Mouse (Mus musculus): Measurements from ENCODE around the gene Hcfc1. TPM values are rescaled to one million over a fixed set of nuclear protein-coding genes. Genes with fewer than 3 reads are reported as not detected.

The Hcfc1 gene
- polyA plus RNA-seq, 1 experiment from 2014 or later, result 74.8 TPM

- H3K4me3 ChIP-seq (ENCODE audit: low read depth, low read length), result no peak overlapping the region
- H3K9ac ChIP-seq (ENCODE audit: low read length), result no peak overlapping the region
- no peak for ATAC-seq (replicated peaks; ENCODE audit: low FRiP score, low TSS enrichment, low read depth)
- H3K27me3 ChIP-seq (replicated peaks; ENCODE audit: control insufficient read depth, insufficient read depth, low read length), result no peaks in the 10 kb centered on the region
- no peak for DNase-seq (ENCODE audit: low spot score)
- H3K4me1 ChIP-seq (replicated peaks; ENCODE audit: control insufficient read depth, insufficient read depth, low read length), result no peaks in the 10 kb centered on the region
- H3K27ac ChIP-seq (ENCODE audit: low read depth), result no peak overlapping the region
- 95% methylated on average over 2 of the region's 2 CpGs for WGBS
- H3K4me2 ChIP-seq (ENCODE audit: low read length), result no peak overlapping the region
- H3K9me3 ChIP-seq (ENCODE audit: control insufficient read depth, low read length), result no peaks in the 10 kb centered on the region
- no peaks in the 10 kb centered on the region for H3K36me3 ChIP-seq (ENCODE audit: control insufficient read depth, insufficient read depth, low read length)
Measured at GRCm38 (mm10) chrX:73976283-73976682, 10.1 kb upstream of the Hcfc1 start.

- 84% methylated on average over 4 of the region's 4 CpGs for WGBS
- H3K36me3 ChIP-seq (ENCODE audit: control insufficient read depth, insufficient read depth, low read length), result no peaks in the 10 kb centered on the region
- ATAC-seq (replicated peaks; ENCODE audit: low FRiP score, low TSS enrichment, low read depth) (no peak), DNase-seq (ENCODE audit: low spot score) (no peak)
- H3K4me1 ChIP-seq (replicated peaks; ENCODE audit: control insufficient read depth, insufficient read depth, low read length), result no peaks in the 10 kb centered on the region
- H3K27me3 ChIP-seq (replicated peaks; ENCODE audit: control insufficient read depth, insufficient read depth, low read length), result no peaks in the 10 kb centered on the region
- H3K4me2 ChIP-seq (ENCODE audit: low read length), result no peak overlapping the region
- no peak overlapping the region for H3K27ac ChIP-seq (ENCODE audit: low read depth)
- no peak overlapping the region for H3K4me3 ChIP-seq (ENCODE audit: low read depth, low read length)
- no peak overlapping the region for H3K9ac ChIP-seq (ENCODE audit: low read length)
- no peaks in the 10 kb centered on the region for H3K9me3 ChIP-seq (ENCODE audit: control insufficient read depth, low read length)
Measured at GRCm38 (mm10) chrX:73972774-73973173, 6.6 kb upstream of the Hcfc1 start.

GRCm38 (mm10) chrX:73970781-73971180 lies 4.6 kb upstream of the Hcfc1 start:
- ATAC-seq (replicated peaks; ENCODE audit: low FRiP score, low TSS enrichment, low read depth), result no peak

GRCm38 (mm10) chrX:73969729-73970128 lies 3.6 kb upstream of the Hcfc1 start:
- no peak overlapping the region for H3K4me2 ChIP-seq (ENCODE audit: low read length)
- H3K36me3 ChIP-seq (ENCODE audit: control insufficient read depth, insufficient read depth, low read length), result no peaks in the 10 kb centered on the region
- 0 out of 2 replicates have a peak, but pooled peaks cover 7% of the 10 kb centered on the region for H3K27me3 ChIP-seq (replicated peaks; ENCODE audit: control insufficient read depth, insufficient read depth, low read length)
- H3K27ac ChIP-seq (ENCODE audit: low read depth), result no peak overlapping the region
- H3K4me1 ChIP-seq (replicated peaks; ENCODE audit: control insufficient read depth, insufficient read depth, low read length), result no peaks in the 10 kb centered on the region
- DNase-seq (ENCODE audit: low spot score) (no peak), ATAC-seq (replicated peaks; ENCODE audit: low FRiP score, low TSS enrichment, low read depth) (no peak)
- H3K9me3 ChIP-seq (ENCODE audit: control insufficient read depth, low read length), result no peaks in the 10 kb centered on the region
- no peak overlapping the region for H3K9ac ChIP-seq (ENCODE audit: low read length)
- H3K4me3 ChIP-seq (ENCODE audit: low read depth, low read length), result no peak overlapping the region
- 82% methylated on average over 2 of the region's 2 CpGs for WGBS

More at GRCm38 (mm10) chrX:73970781-73971180, 4.6 kb upstream of the Hcfc1 start:
- no peak for DNase-seq (ENCODE audit: low spot score)
- H3K4me3 ChIP-seq (ENCODE audit: low read depth, low read length), result no peak overlapping the region
- H3K27ac ChIP-seq (ENCODE audit: low read depth), result no peak overlapping the region
- no peaks in the 10 kb centered on the region for H3K36me3 ChIP-seq (ENCODE audit: control insufficient read depth, insufficient read depth, low read length)
- no peak overlapping the region for H3K9ac ChIP-seq (ENCODE audit: low read length)
- H3K4me1 ChIP-seq (replicated peaks; ENCODE audit: control insufficient read depth, insufficient read depth, low read length), result no peaks in the 10 kb centered on the region
- H3K9me3 ChIP-seq (ENCODE audit: control insufficient read depth, low read length), result no peaks in the 10 kb centered on the region
- H3K4me2 ChIP-seq (ENCODE audit: low read length), result no peak overlapping the region
- H3K27me3 ChIP-seq (replicated peaks; ENCODE audit: control insufficient read depth, insufficient read depth, low read length), result 0 out of 2 replicates have a peak, but pooled peaks cover 7% of the 10 kb centered on the region

- no peak overlapping the region for H3K27ac ChIP-seq (ENCODE audit: low read depth)
- H3K27me3 ChIP-seq (replicated peaks; ENCODE audit: control insufficient read depth, insufficient read depth, low read length), result 0 out of 2 replicates have a peak, but pooled peaks cover 7% of the 10 kb centered on the region
- H3K9ac ChIP-seq (ENCODE audit: low read length), result no peak overlapping the region
- no peaks in the 10 kb centered on the region for H3K4me1 ChIP-seq (replicated peaks; ENCODE audit: control insufficient read depth, insufficient read depth, low read length)
- no peaks in the 10 kb centered on the region for H3K9me3 ChIP-seq (ENCODE audit: control insufficient read depth, low read length)
- 81% methylated on average over 1 of the region's 1 CpGs for WGBS
- H3K4me3 ChIP-seq (ENCODE audit: low read depth, low read length), result no peak overlapping the region
- no peak for ATAC-seq (replicated peaks; ENCODE audit: low FRiP score, low TSS enrichment, low read depth)
- no peak overlapping the region for H3K4me2 ChIP-seq (ENCODE audit: low read length)
- DNase-seq (ENCODE audit: low spot score), result no peak
- no peaks in the 10 kb centered on the region for H3K36me3 ChIP-seq (ENCODE audit: control insufficient read depth, insufficient read depth, low read length)
Measured at GRCm38 (mm10) chrX:73969167-73969566, 3.0 kb upstream of the Hcfc1 start.

GRCm38 (mm10) chrX:73967177-73968075 lies 1.3 kb upstream of the Hcfc1 start:
- Histone ChIP-seq H3K4me3 (ENCODE audit: low read depth, low read length) (peak overlapping the region; percentile 61), H3K9ac (ENCODE audit: low read length) (peak overlapping the region; percentile 83), H3K27me3 (replicated peaks; ENCODE audit: control insufficient read depth, insufficient read depth, low read length) (0 out of 2 replicates have a peak, but pooled peaks cover 7% of the 10 kb centered on the region), H3K27ac (ENCODE audit: low read depth) (peak overlapping the region; percentile 97), H3K4me2 (ENCODE audit: low read length) (peak overlapping the region; percentile 48), H3K4me1 (replicated peaks; ENCODE audit: control insufficient read depth, insufficient read depth, low read length) (0 out of 2 replicates have a peak, but pooled peaks cover 4% of the 10 kb centered on the region), H3K36me3 (ENCODE audit: control insufficient read depth, insufficient read depth, low read length) (no peaks in the 10 kb centered on the region), H3K9me3 (ENCODE audit: control insufficient read depth, low read length) (no peaks in the 10 kb centered on the region)
- DNase-seq (ENCODE audit: low spot score) (peak; percentile 94), ATAC-seq (replicated peaks; ENCODE audit: low FRiP score, low TSS enrichment, low read depth) (peak; percentile 87)
- 9% methylated on average over 59 of the region's 60 CpGs for WGBS

GRCm38 (mm10) chrX:73965307-73965706 lies 850 bp downstream of the Hcfc1 start:
- Histone ChIP-seq H3K27me3 (replicated peaks; ENCODE audit: control insufficient read depth, insufficient read depth, low read length) (0 out of 2 replicates have a peak, but pooled peaks cover 7% of the 10 kb centered on the region), H3K4me2 (ENCODE audit: low read length) (peak overlapping the region; percentile 62), H3K4me1 (replicated peaks; ENCODE audit: control insufficient read depth, insufficient read depth, low read length) (0 out of 2 replicates have a peak, but pooled peaks cover 4% of the 10 kb centered on the region), H3K4me3 (ENCODE audit: low read depth, low read length) (peak overlapping the region; percentile 61), H3K36me3 (ENCODE audit: control insufficient read depth, insufficient read depth, low read length) (peaks cover 6% of the 10 kb centered on the region), H3K27ac (ENCODE audit: low read depth) (peak overlapping the region; percentile 97; the same call in 1 of the 2 replicates), H3K9ac (ENCODE audit: low read length) (peak overlapping the region; percentile 83), H3K9me3 (ENCODE audit: control insufficient read depth, low read length) (no peaks in the 10 kb centered on the region)
- WGBS, result 10% methylated on average over 20 of the region's 20 CpGs
- no peak for ATAC-seq (replicated peaks; ENCODE audit: low FRiP score, low TSS enrichment, low read depth)
- DNase-seq (ENCODE audit: low spot score), result no peak

- H3K9me3 ChIP-seq (ENCODE audit: control insufficient read depth, low read length), result no peaks in the 10 kb centered on the region
- 0 out of 2 replicates have a peak, but pooled peaks cover 7% of the 10 kb centered on the region for H3K27me3 ChIP-seq (replicated peaks; ENCODE audit: control insufficient read depth, insufficient read depth, low read length)
- peaks cover 13% of the 10 kb centered on the region for H3K36me3 ChIP-seq (ENCODE audit: control insufficient read depth, insufficient read depth, low read length)
- peak overlapping the region; percentile 61 for H3K4me3 ChIP-seq (ENCODE audit: low read depth, low read length)
- DNase-seq (ENCODE audit: low spot score) (peak; percentile 54), ATAC-seq (replicated peaks; ENCODE audit: low FRiP score, low TSS enrichment, low read depth) (no peak)
- no peak overlapping the region for H3K27ac ChIP-seq (ENCODE audit: low read depth)
- peak overlapping the region; percentile 62 for H3K4me2 ChIP-seq (ENCODE audit: low read length)
- 40% methylated on average over 3 of the region's 3 CpGs for WGBS
- peak overlapping the region; percentile 32 for H3K9ac ChIP-seq (ENCODE audit: low read length)
- 0 out of 2 replicates have a peak, but pooled peaks cover 4% of the 10 kb centered on the region for H3K4me1 ChIP-seq (replicated peaks; ENCODE audit: control insufficient read depth, insufficient read depth, low read length)
Measured at GRCm38 (mm10) chrX:73964363-73964762, 1.8 kb downstream of the Hcfc1 start.
